Mouse (Mus musculus): Measurements from ENCODE around the gene Zbtb3. TPM values are rescaled to one million over a fixed set of nuclear protein-coding genes. Genes with fewer than 3 reads are reported as not detected.

Gene Zbtb3
- polyA plus RNA-seq, 1 experiment from 2014 or later: 6.0 TPM

- Histone ChIP-seq H3K4me1 (ENCODE audit: control insufficient read depth, insufficient read depth, low read length) (no peaks in the 10 kb centered on the region; the same call in 1 of the 2 replicates), H3K27me3 (ENCODE audit: control insufficient read depth, insufficient read depth, low read length) (no peaks in the 10 kb centered on the region), H3K4me3 (ENCODE audit: low read depth, low read length) (no peak overlapping the region), H3K9ac (replicated peaks; ENCODE audit: low read length) (no peak overlapping the region; the same call in 1 of the 2 replicates), H3K4me2 (ENCODE audit: low read depth, low read length) (no peak overlapping the region), H3K27ac (replicated peaks; ENCODE audit: low read depth, low read length) (no peak overlapping the region), H3K9me3 (replicated peaks; ENCODE audit: control insufficient read depth, low read length) (no peaks in the 10 kb centered on the region), H3K36me3 (replicated peaks; ENCODE audit: control insufficient read depth, insufficient read depth, low read depth, low read length) (peaks cover 11% of the 10 kb centered on the region; the same call in 1 of the 2 replicates)
- no peak for DNase-seq (ENCODE audit: low spot score)
- WGBS: 83% methylated on average over 11 of the region's 11 CpGs
- no peak for ATAC-seq (replicated peaks; ENCODE audit: insufficient number of reproducible peaks, low FRiP score, low TSS enrichment, low read depth)
These were observed 13.5 kb downstream of the Zbtb3 start for GRCm38 (mm10) chr19:8815812-8816211.

- Histone ChIP-seq H3K27ac (replicated peaks; ENCODE audit: low read depth, low read length) (no peak overlapping the region), H3K4me3 (ENCODE audit: low read depth, low read length) (peak overlapping the region; percentile 10; the same call in 1 of the 2 replicates), H3K27me3 (ENCODE audit: control insufficient read depth, insufficient read depth, low read length) (no peaks in the 10 kb centered on the region), H3K36me3 (replicated peaks; ENCODE audit: control insufficient read depth, insufficient read depth, low read depth, low read length) (peaks cover 9% of the 10 kb centered on the region; the same call in 1 of the 2 replicates), H3K9me3 (replicated peaks; ENCODE audit: control insufficient read depth, low read length) (no peaks in the 10 kb centered on the region), H3K4me2 (ENCODE audit: low read depth, low read length) (peak overlapping the region; percentile 13), H3K9ac (replicated peaks; ENCODE audit: low read length) (peak overlapping the region; percentile 27; the same call in 1 of the 2 replicates), H3K4me1 (ENCODE audit: control insufficient read depth, insufficient read depth, low read length) (no peaks in the 10 kb centered on the region; the same call in 1 of the 2 replicates)
- ATAC-seq (replicated peaks; ENCODE audit: insufficient number of reproducible peaks, low FRiP score, low TSS enrichment, low read depth) (no peak), DNase-seq (ENCODE audit: low spot score) (no peak)
- WGBS: 78% methylated on average over 3 of the region's 3 CpGs
These were observed 14.6 kb downstream of the Zbtb3 start for GRCm38 (mm10) chr19:8817001-8817400.

GRCm38 (mm10) chr19:8818301-8818798, 16.0 kb downstream of the Zbtb3 start:
- peak overlapping the region; percentile 77 for H3K9ac ChIP-seq (replicated peaks; ENCODE audit: low read length)
- no peak for DNase-seq (ENCODE audit: low spot score)
- no peaks in the 10 kb centered on the region for H3K27me3 ChIP-seq (ENCODE audit: control insufficient read depth, insufficient read depth, low read length)
- peak overlapping the region; percentile 75; the same call in 1 of the 2 replicates for H3K27ac ChIP-seq (replicated peaks; ENCODE audit: low read depth, low read length)
- no peaks in the 10 kb centered on the region for H3K9me3 ChIP-seq (replicated peaks; ENCODE audit: control insufficient read depth, low read length)
- H3K4me2 ChIP-seq (ENCODE audit: low read depth, low read length): peak overlapping the region; percentile 82
- no peak for ATAC-seq (replicated peaks; ENCODE audit: insufficient number of reproducible peaks, low FRiP score, low TSS enrichment, low read depth)
- WGBS: 34% methylated on average over 14 of the region's 14 CpGs
- peak overlapping the region; percentile 99 for H3K4me3 ChIP-seq (ENCODE audit: low read depth, low read length)
- peaks cover 9% of the 10 kb centered on the region; the same call in 1 of the 2 replicates for H3K36me3 ChIP-seq (replicated peaks; ENCODE audit: control insufficient read depth, insufficient read depth, low read depth, low read length)
- H3K4me1 ChIP-seq (ENCODE audit: control insufficient read depth, insufficient read depth, low read length): no peaks in the 10 kb centered on the region; the same call in 1 of the 2 replicates

- peak within 1 kb of the TSS; percentile 99 for H3K4me3 ChIP-seq (ENCODE audit: low read depth, low read length)
- H3K4me1 ChIP-seq (ENCODE audit: control insufficient read depth, insufficient read depth, low read length): no peaks in the 10 kb centered on the region; the same call in 1 of the 2 replicates
- H3K9ac ChIP-seq (replicated peaks; ENCODE audit: low read length): peak within 1 kb of the TSS; percentile 96
- under 1% methylated on average over 33 of the region's 33 CpGs for WGBS
- ATAC-seq (replicated peaks; ENCODE audit: insufficient number of reproducible peaks, low FRiP score, low TSS enrichment, low read depth) (peak; percentile 93), DNase-seq (ENCODE audit: low spot score) (peak; percentile 100)
- no peaks in the 10 kb centered on the region for H3K27me3 ChIP-seq (ENCODE audit: control insufficient read depth, insufficient read depth, low read length)
- no peaks in the 10 kb centered on the region for H3K9me3 ChIP-seq (replicated peaks; ENCODE audit: control insufficient read depth, low read length)
- H3K36me3 ChIP-seq (replicated peaks; ENCODE audit: control insufficient read depth, insufficient read depth, low read depth, low read length): peaks cover 4% of the 10 kb centered on the region; the same call in 1 of the 2 replicates
- H3K4me2 ChIP-seq (ENCODE audit: low read depth, low read length): peak within 1 kb of the TSS; percentile 83
- peak within 1 kb of the TSS; percentile 98 for H3K27ac ChIP-seq (replicated peaks; ENCODE audit: low read depth, low read length)
These were observed 16.6 kb downstream of the Zbtb3 start, which contains the start of gene Ttc9c for GRCm38 (mm10) chr19:8818801-8819595. Ttc9c (minus strand) TSS chr19:8819333.

GRCm38 (mm10) chr19:8819596-8820423, 17.5 kb downstream of the Zbtb3 start, which contains the start of gene Hnrnpul2:
Hnrnpul2 (plus strand) TSS chr19:8820010.
- DNase-seq (ENCODE audit: low spot score): peak; percentile 98
- Histone ChIP-seq H3K9ac (replicated peaks; ENCODE audit: low read length) (peak within 1 kb of the TSS; percentile 96), H3K27me3 (ENCODE audit: control insufficient read depth, insufficient read depth, low read length) (no peaks in the 10 kb centered on the region), H3K27ac (replicated peaks; ENCODE audit: low read depth, low read length) (peak within 1 kb of the TSS; percentile 98), H3K36me3 (replicated peaks; ENCODE audit: control insufficient read depth, insufficient read depth, low read depth, low read length) (peaks cover 11% of the 10 kb centered on the region), H3K4me1 (ENCODE audit: control insufficient read depth, insufficient read depth, low read length) (no peaks in the 10 kb centered on the region; the same call in 1 of the 2 replicates), H3K9me3 (replicated peaks; ENCODE audit: control insufficient read depth, low read length) (no peaks in the 10 kb centered on the region), H3K4me2 (ENCODE audit: low read depth, low read length) (peak within 1 kb of the TSS; percentile 83), H3K4me3 (ENCODE audit: low read depth, low read length) (peak within 1 kb of the TSS; percentile 99)
- WGBS: under 1% methylated on average over 80 of the region's 83 CpGs
- ATAC-seq (replicated peaks; ENCODE audit: insufficient number of reproducible peaks, low FRiP score, low TSS enrichment, low read depth): peak; percentile 97

- DNase-seq (ENCODE audit: low spot score) (no peak), ATAC-seq (replicated peaks; ENCODE audit: insufficient number of reproducible peaks, low FRiP score, low TSS enrichment, low read depth) (no peak)
- peak overlapping the region; percentile 96 for H3K9ac ChIP-seq (replicated peaks; ENCODE audit: low read length)
- no peaks in the 10 kb centered on the region for H3K27me3 ChIP-seq (ENCODE audit: control insufficient read depth, insufficient read depth, low read length)
- peaks cover 14% of the 10 kb centered on the region for H3K36me3 ChIP-seq (replicated peaks; ENCODE audit: control insufficient read depth, insufficient read depth, low read depth, low read length)
- H3K27ac ChIP-seq (replicated peaks; ENCODE audit: low read depth, low read length): peak overlapping the region; percentile 98
- no peaks in the 10 kb centered on the region for H3K9me3 ChIP-seq (replicated peaks; ENCODE audit: control insufficient read depth, low read length)
- peak overlapping the region; percentile 83 for H3K4me2 ChIP-seq (ENCODE audit: low read depth, low read length)
- no peaks in the 10 kb centered on the region; the same call in 1 of the 2 replicates for H3K4me1 ChIP-seq (ENCODE audit: control insufficient read depth, insufficient read depth, low read length)
- peak overlapping the region; percentile 99 for H3K4me3 ChIP-seq (ENCODE audit: low read depth, low read length)
- WGBS: under 1% methylated on average over 48 of the region's 48 CpGs
These were observed 18.1 kb downstream of the Zbtb3 start for GRCm38 (mm10) chr19:8820424-8820956.

GRCm38 (mm10) chr19:8821146-8821545, 18.8 kb downstream of the Zbtb3 start:
- no peaks in the 10 kb centered on the region; the same call in 1 of the 2 replicates for H3K4me1 ChIP-seq (ENCODE audit: control insufficient read depth, insufficient read depth, low read length)
- H3K27me3 ChIP-seq (ENCODE audit: control insufficient read depth, insufficient read depth, low read length): no peaks in the 10 kb centered on the region
- H3K36me3 ChIP-seq (replicated peaks; ENCODE audit: control insufficient read depth, insufficient read depth, low read depth, low read length): peaks cover 17% of the 10 kb centered on the region
- peak overlapping the region; percentile 99 for H3K4me3 ChIP-seq (ENCODE audit: low read depth, low read length)
- ATAC-seq (replicated peaks; ENCODE audit: insufficient number of reproducible peaks, low FRiP score, low TSS enrichment, low read depth) (no peak), DNase-seq (ENCODE audit: low spot score) (no peak)
- WGBS: 2% methylated on average over 7 of the region's 7 CpGs
- H3K4me2 ChIP-seq (ENCODE audit: low read depth, low read length): peak overlapping the region; percentile 83
- H3K27ac ChIP-seq (replicated peaks; ENCODE audit: low read depth, low read length): no peak overlapping the region
- peak overlapping the region; percentile 96 for H3K9ac ChIP-seq (replicated peaks; ENCODE audit: low read length)
- H3K9me3 ChIP-seq (replicated peaks; ENCODE audit: control insufficient read depth, low read length): no peaks in the 10 kb centered on the region

Data from embryonic facial prominence, embryonic 11.5 days (tissue).